Mouse (Mus musculus) cerebellum, adult 2 months (tissue): ENCODE results near the gene Spred1. TPM values are rescaled to one million over a fixed set of nuclear protein-coding genes. Genes with fewer than 3 reads are reported as not detected.

ENCODE experiments used
- DNase-seq, 2 experiments: peaks; one replicate each; pipeline ENCODE4 v3.0.0; 2021
- H3K27ac ChIP-seq: fragments of 200-500 bp; 2 replicates; pipeline ENCODE4 v1.5.1; 2012; ENCODE audit warnings: low read length, control low read depth, inconsistent platforms; ENCODE audit not compliant: insufficient read depth
- H3K27me3 ChIP-seq: fragments of 200-500 bp; 2 replicates; pipeline ENCODE4 v1.6.1; 2012; ENCODE audit warnings: inconsistent platforms, mild to moderate bottlenecking, low read length, moderate library complexity; ENCODE audit not compliant: control insufficient read depth, insufficient read depth
- H3K4me1 ChIP-seq: fragments of 200-500 bp; 2 replicates; pipeline ENCODE4 v1.6.1; 2011; ENCODE audit warnings: low read length; ENCODE audit not compliant: control insufficient read depth, insufficient read depth
- H3K4me3 ChIP-seq: fragments of 200-500 bp; replicated peaks from 2 replicates; pipeline ENCODE3; 2011; ENCODE audit warnings: mild to moderate bottlenecking, low read depth, low read length, control low read depth; ENCODE audit not compliant: insufficient read depth
- CTCF ChIP-seq: fragments of 200-500 bp; IDR thresholded peaks from 2 replicates; pipeline ENCODE4 v1.5.1; 2011; ENCODE audit warnings: low read depth, mild to moderate bottlenecking, control low read depth, low read length, moderate library complexity, borderline replicate concordance; ENCODE audit not compliant: insufficient read depth
- POLR2A ChIP-seq: fragments of 200-500 bp; IDR thresholded peaks from 2 replicates; pipeline ENCODE4 v1.6.1; 2011; ENCODE audit warnings: low read length, control low read depth, borderline replicate concordance; ENCODE audit not compliant: insufficient read depth
- WGBS: fragments of 180-500 bp; shearing (Covaris S2); methylation state at CpG from one replicate; pipeline ENCODE4 v1.1.7; 2018; 5-methylcytosine and 5-hydroxymethylcytosine counted together
- polyA plus RNA-seq: library from polyadenylated mRNA; depleted of rRNA; stranded (reverse); fragments of >200 nt; gene quantifications from 2 replicates; pipeline ENCODE4 v1.2.3, GENCODE M21; 2012

Spred1 gene
- polyA plus RNA-seq, 1 experiment: 33.9 TPM

DNA sequence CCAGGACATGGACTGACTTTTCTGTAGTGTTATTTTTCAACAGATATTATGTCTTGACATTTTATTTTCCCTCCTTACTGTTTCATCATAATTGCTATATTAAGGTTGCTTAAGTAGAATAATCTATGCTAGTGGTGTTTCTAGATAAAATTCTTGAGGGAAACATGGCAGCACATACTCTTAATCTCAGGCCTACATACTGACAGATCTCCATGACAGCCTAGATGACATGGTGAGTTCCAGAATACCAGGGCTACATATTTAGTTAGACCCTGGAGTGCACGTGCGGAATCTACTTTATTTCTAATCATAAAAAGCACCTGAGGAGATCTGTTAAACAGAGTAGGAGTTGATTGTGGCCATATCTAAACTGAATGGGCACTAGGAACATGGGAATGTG is 47.2 kb downstream of the Spred1 start:
- WGBS: 83% methylated on average over 2 of the region's 2 CpGs
- TF ChIP-seq CTCF: no peak
- no peak for TF ChIP-seq POLR2A
- H3K4me1 ChIP-seq: no peaks in the 10 kb centered on the region
- H3K4me3 ChIP-seq: no peak overlapping the region
- H3K27ac ChIP-seq: no peak overlapping the region
- DNase-seq: no peak
- H3K27me3 ChIP-seq: no peaks in the 10 kb centered on the region

DNA sequence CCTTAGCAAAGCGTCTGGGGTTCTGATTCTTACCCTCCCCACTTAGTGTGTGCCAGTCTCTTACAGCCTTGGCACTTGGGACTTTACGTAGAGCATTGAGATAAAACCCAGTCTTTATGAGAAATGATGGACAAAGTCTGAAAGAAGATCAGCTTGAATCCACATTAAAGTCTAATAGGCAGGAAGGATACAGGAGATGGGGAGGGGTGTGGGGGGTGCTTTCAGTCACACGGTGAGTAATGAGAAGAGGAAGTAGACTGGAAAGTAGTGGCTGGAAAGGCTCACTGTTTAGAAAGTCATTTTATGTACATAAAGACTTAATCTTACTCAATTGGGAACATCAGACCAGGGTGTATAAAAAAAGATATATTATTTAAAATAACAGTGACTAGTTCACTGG is 47.9 kb downstream of the Spred1 start:
- WGBS: 72% methylated on average over 3 of the region's 3 CpGs
- no peak overlapping the region for H3K4me3 ChIP-seq
- TF ChIP-seq CTCF (no peak), POLR2A (no peak)

DNA sequence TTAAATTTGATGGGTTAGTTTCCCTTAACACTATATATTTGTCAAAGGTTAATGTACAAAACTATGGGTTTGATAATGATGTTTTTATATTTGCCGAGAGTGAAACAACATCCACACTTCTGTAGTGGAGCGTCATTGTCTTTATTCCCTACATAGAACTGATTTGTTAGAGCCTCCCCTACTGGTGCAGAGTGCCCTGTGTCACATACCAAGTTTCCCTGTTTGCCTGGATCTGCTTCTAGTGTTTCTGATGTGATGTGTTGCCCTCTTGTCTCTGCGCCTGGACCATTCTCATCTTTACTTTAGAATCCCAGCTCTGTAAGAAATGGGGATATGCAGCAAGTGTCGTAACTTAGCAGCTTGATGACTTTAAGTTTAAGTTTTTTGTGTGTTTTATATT is 51.8 kb downstream of the Spred1 start:
- Histone ChIP-seq H3K27me3 (no peaks in the 10 kb centered on the region), H3K4me3 (no peak overlapping the region), H3K27ac (no peak overlapping the region), H3K4me1 (no peaks in the 10 kb centered on the region)
- TF ChIP-seq POLR2A (no peak), CTCF (no peak)
- no peak for DNase-seq
- 69% methylated on average over 4 of the region's 4 CpGs for WGBS

More for the DNA sequence above, 47.9 kb downstream of the Spred1 start:
- H3K27ac ChIP-seq: no peak overlapping the region
- no peaks in the 10 kb centered on the region for H3K27me3 ChIP-seq
- no peaks in the 10 kb centered on the region for H3K4me1 ChIP-seq
- DNase-seq: no peak

DNA sequence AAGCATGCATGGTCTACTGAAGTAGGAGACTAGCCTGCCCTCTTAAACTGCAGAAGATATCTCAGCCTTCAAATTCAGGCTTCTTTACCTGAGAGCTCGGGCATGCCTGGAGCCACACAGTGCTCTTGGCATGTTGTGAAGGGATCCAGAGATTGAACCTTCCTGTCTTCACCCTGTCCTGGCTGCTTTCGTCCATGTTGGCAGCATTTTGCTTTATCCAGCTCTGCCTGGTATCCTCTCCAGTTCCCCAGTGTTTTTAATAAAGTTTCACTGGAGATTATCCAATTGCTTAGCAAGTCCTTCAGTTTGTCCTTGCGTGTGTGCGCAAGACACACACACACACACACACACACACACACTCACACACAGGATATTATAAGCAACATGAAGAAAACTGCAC is 54.9 kb downstream of the Spred1 start:
- 52% methylated on average over 4 of the region's 4 CpGs for WGBS
- H3K27ac ChIP-seq: no peak overlapping the region
- no peak for DNase-seq
- no peak overlapping the region for H3K4me3 ChIP-seq
- TF ChIP-seq POLR2A: no peak
- no peak for TF ChIP-seq CTCF
- H3K27me3 ChIP-seq: no peaks in the 10 kb centered on the region
- no peaks in the 10 kb centered on the region for H3K4me1 ChIP-seq

DNA sequence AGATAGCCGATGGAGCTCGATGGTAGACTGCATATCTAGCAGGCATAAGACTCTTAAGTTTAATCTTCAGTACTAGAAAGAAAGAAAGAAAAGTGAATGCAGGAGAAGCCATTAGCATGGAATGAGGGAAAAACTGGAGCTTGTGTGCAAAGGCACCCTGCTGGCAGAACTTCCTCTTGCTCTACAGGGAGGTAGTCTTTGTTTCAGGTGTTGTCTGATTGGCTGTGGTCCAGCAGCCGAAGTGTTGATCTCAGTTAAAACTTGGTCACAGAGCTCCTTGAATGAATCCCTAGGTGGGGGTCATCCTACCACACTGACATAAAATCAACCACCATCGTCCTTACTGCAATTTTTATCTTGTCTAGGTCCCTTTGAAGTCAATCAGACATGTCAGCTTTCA is 55.8 kb downstream of the Spred1 start:
- no peak overlapping the region for H3K4me3 ChIP-seq
- H3K27me3 ChIP-seq: no peaks in the 10 kb centered on the region
- 66% methylated on average over 4 of the region's 4 CpGs for WGBS
- no peak for TF ChIP-seq CTCF
- no peak for TF ChIP-seq POLR2A
- no peaks in the 10 kb centered on the region for H3K4me1 ChIP-seq
- peak in 1 of 2 experiments; percentile 17 for DNase-seq
- no peak overlapping the region for H3K27ac ChIP-seq

DNA sequence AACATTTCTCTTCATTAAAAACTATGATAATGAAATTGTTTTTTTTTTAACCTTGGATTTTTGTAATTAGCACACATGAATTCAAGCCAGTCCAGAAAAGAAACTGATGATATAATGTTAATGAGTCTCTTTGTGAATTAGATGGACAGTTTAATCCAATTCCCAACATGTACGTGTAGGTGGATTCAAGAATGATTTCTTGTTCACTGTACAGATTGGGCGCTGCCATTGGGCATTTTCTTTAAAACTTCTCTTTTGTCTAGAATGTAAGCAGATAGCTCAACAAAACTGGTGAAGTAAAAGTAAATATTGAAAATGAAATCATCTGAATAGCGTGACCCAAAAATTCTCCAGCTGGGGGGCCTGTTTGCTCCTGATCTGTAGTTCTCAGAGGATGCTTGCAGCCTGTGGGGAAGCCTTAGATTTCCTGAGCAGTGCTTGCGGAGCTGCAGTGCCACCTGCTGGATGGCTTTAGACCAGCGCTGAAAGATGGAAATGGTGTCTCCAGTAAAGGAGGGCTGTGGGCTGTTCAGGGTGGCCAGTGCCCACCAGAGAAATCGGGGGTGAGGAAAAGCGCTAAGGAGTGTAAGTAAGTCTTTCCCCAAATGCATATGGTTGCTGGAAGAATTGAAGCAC is 59.2 kb downstream of the Spred1 start:
- no peak overlapping the region for H3K4me3 ChIP-seq
- no peaks in the 10 kb centered on the region for H3K27me3 ChIP-seq
- no peaks in the 10 kb centered on the region for H3K4me1 ChIP-seq
- TF ChIP-seq POLR2A: no peak
- peak; percentile 98 for TF ChIP-seq CTCF
- peak; percentile 79 to 88 for DNase-seq
- no peak overlapping the region for H3K27ac ChIP-seq
- WGBS: 30% methylated on average over 7 of the region's 7 CpGs

DNA sequence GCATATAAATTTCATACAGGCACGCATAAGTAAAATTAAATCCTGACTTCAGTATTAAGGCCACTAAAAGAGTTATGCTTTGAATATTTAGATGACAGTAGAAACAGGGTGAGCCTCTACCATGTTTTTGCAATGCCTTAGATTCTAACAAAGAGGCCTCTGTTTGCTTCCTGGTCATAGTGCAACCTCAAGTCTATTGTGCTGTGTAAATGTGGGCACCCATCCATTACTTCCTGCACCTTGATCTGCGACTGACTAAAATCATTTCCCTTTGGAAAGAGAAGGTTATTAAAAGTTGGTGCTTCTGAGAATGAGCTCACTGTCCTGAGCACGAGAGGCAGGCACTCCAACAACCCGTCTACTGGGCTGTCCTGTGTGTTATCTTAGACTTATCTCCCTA is 64.4 kb downstream of the Spred1 start:
- Histone ChIP-seq H3K27me3 (no peaks in the 10 kb centered on the region), H3K4me1 (no peaks in the 10 kb centered on the region), H3K27ac (no peak overlapping the region), H3K4me3 (no peak overlapping the region)
- no peak for TF ChIP-seq CTCF
- TF ChIP-seq POLR2A: no peak
- WGBS: 83% methylated on average over 4 of the region's 4 CpGs
- DNase-seq: no peak

DNA sequence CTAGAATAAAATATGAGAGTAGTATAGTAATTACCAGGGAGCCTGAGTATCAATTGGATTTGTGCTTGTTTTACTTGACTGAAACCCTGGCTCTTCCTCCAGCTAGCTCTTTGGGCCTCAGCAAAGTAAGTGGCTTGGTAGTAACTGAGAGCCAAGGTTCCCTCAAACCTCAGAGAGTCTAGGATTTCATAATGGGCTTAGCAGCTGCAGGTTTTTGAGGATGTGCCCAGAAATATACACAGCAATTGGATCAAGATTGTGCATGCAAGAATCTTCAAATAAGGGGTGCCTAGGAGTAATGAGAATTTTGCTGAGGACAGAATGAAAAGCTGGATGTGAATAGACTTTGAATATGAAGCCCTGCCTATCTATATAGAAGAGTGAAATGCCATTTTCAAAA is 69.7 kb downstream of the Spred1 start:
- Histone ChIP-seq H3K4me1 (no peaks in the 10 kb centered on the region), H3K4me3 (no peak overlapping the region), H3K27ac (no peak overlapping the region), H3K27me3 (no peaks in the 10 kb centered on the region)
- no peak for DNase-seq
- TF ChIP-seq CTCF: no peak
- TF ChIP-seq POLR2A: no peak
